Mouse (Mus musculus): Measurements from ENCODE around the gene Eva1c.

DNA sequence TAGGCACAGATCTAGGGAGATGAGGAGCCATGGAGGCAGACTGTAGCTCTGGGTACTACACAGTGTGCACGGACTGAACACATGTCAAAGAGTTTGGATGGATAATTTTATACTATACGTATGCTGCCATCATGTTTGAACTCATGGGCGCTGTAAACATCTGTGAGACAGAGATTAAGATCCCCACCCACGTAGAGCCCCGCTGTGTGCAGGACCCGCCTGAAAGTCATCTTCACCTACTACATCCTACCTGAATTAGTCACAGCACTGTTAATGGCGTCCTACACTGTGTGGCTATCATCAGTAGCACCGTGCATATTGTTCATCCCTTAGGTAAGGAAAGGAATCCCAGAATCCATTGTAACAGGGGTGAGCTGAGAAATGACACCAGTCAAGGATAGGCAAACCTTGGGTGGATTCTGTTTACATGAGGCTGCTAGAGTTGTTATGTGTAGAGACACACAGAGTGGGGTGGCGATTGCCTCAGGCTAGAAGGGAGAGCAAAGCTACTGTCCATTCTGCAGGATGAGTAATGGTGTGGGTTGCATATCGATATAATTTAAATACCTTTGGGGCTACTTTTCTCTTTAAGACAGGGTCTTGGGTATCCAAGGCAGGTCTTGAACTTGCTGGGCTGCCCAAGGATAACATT lies 4.1 kb upstream of the Eva1c start:
- no peak for TF ChIP-seq CTCF (IDR thresholded peaks at IDR 0.05; ENCODE audit: borderline replicate concordance, insufficient read depth, low read depth, low read length)
- no peak for TF ChIP-seq POLR2A (IDR thresholded peaks at IDR 0.05; ENCODE audit: borderline replicate concordance, insufficient read depth, low read length)
